Mouse (Mus musculus) ovary, postnatal 14 days (tissue): ENCODE results near the gene Pfdn5.

Experiments
- DNase-seq: peaks from one replicate; pipeline ENCODE4 v3.0.0; 2022; ENCODE audit warnings: low spot score

Pfdn5 gene

GRCm38 (mm10) chr15:102376453-102377162 lies 50.7 kb downstream of the Pfdn5 start:
- no peak for DNase-seq

GRCm38 (mm10) chr15:102377163-102377543 lies 51.2 kb downstream of the Pfdn5 start:
- peak; percentile 84 for DNase-seq

DNA sequence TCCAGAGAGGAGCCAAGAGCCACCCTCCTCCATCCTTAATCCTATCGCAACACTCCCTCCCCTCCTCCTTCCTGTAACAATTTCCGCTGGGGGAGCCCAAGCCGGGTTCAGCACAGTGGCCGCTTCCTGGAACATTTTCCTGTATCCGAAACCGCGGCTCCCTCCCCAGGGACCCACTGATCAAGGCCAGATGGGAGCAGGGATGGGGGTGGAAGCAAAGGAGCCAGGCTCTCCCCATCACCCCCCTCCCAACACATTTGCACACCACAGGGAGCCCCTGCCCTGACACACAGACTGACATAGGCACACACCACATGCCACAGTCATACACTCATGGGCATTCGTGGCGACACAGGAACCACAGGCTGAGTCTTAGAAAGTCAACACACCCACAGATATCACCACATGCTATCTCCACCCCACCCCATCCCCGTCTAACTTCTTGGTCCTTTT lies 51.9 kb downstream of the Pfdn5 start:
- DNase-seq = no peak
